Mouse (Mus musculus): ENCODE results near the gene Usp5.

DNA sequence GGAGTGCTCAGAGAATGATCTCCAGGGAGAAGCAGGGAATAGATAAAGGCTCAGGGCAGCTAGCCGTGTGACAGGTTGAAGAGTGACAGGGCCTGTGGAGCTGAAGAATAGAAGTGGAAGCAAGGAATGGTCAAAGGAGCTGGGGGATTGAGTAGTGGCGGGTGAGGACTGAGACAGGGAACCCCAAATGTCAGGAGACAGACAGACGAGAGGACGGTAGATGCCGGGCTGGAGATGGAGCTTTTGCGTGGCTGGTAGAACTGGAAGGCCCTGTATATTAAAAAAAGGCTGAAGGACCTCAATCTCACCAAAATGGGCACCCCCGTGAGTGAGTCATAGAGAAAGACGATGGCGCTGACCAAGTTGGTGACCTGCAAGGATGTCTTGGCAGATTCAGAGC is 31.2 kb upstream of the Usp5 start:
- TF ChIP-seq POLR2A (IDR thresholded peaks at IDR 0.05; ENCODE audit: borderline replicate concordance, insufficient read depth, low read length) (no peak), CTCF (IDR thresholded peaks at IDR 0.05; ENCODE audit: borderline replicate concordance, insufficient read depth, low read depth, low read length) (no peak)

Data from cerebellum, adult 2 months (tissue).